Mouse (Mus musculus): ENCODE measurements at regions not wholly inside any gene's neighbourhood (a gene's known extent, or its start where the extent isn't known, plus 50 kb on each side); places are given as distances from the start of the nearest gene placed in this dataset.
A peak's percentile ranks its signal among the peaks of the same experiment; 100 is the strongest.
"Not testable (repeated sequence)": the region's sequence is repeated elsewhere in the genome, so short reads cannot be mapped to it uniquely, and the experiment has no call there.

GRCm38 (mm10) chr17:9066633-9067032 is 78.5 kb downstream of the 1700010I14Rik start:
- not testable (repeated sequence) for DNase-seq

DNA sequence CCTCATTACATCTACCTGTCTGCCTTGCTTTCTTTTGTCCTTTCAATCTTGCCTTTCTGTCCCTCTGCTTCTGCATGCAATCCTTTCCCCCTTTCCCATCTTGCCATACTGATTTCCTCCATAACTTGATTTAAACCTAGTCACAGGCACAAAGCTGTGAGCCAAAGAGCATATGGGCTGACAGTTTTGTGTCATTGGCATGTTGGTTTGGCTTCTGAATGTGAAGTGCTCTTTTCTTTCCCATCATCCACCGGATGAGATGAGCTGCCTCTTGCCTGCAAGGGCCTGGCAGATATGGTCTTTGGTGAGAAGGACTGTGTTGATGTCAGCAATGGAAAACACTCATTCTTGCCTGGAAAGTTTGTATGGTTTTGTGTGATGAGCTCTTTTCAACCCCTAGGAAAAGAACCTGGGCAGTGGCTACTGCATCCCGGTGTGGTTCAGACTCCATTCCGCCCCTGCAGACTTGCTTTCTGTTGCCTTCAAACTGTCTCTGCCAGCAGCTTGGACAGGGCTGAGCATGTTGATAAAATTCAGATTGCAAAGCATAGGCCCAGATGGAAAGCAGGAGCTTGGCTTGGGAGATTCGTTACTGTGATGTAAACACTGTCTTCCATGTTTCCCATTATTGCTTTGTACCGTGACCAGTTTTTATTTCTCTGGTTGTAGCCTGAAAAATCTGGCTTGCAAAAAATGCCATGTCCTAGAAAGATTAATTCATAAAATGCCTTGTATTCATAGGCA is 80.9 kb downstream of the 1700010I14Rik start:
- DNase-seq = no peak

- no peak for DNase-seq
Observed at GRCm38 (mm10) chr17:9083629-9084028, 95.5 kb downstream of the 1700010I14Rik start.

- DNase-seq = no peak
Observed at GRCm38 (mm10) chr17:9127866-9128265, 139.7 kb downstream of the 1700010I14Rik start.

DNA sequence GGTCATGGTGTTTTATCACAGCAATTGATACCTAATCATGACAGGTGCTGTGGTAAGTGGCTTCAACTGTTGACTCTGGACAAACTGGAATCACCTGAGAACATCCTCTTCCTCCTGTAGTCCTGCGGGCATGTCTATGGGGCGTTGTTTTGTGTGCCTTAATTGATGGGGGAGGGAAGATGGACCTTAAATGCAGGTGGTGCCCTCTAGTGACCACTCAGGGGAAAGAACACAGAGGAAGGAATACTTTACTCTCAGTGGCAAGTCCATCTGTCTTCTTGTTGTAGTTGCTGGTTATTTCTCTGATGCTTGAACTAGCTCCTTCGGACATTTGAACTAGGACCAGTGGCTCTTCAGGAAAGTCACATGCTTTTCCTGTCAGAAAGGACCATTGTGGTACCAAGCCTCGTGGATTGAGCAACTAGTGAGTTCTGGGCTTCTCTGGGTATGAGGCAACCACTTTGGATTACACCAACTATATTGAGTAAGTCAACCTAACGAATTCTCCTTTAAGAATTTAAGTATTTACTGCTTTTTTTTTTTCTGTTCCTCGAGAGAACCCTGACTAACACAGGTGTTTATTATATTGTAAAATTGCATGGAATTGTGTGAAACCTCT is 157.6 kb downstream of the 1700010I14Rik start:
- DNase-seq = no peak

- DNase-seq = no peak
Observed at GRCm38 (mm10) chr17:9150654-9151053, 162.5 kb downstream of the 1700010I14Rik start.

DNA sequence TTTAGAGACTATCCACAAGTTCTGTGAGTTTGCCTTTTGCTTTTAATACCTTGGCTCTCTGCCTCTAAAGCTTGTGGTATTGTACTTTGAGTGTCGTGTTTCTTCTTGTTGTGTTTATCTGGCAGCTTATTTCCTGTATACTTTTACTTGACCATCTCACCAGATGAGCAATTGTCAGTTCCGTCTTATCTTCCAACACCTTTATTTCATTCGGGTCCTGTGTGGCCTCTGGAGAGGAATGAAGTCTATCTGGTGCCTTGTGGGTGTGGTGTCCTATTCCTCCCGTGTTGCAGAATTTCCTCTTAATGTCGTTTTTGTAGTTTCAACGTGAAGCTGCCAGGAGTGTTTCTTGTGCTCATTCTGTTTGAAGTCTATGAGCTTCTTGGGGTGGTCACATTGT is 174.0 kb downstream of the 1700010I14Rik start:
- DNase-seq = no peak

DNA sequence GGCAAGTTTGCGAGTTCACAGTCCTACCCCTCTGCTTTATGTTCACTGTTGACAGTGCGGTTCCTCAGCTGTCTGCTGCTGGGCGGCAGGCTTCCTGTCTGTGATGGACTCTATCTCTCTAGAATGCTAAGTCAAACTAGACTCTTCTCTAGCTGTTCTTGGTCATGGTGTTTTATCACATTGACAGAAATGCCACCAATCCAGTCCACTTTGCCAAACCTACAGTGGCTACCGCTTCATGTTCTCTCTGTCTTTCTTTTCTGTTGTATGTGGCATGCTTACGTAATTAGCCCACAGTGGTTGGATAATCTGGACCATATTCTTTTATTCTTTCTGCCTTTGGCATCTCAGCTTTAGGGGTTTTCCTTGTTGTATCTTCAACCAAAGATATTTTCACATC is 174.5 kb downstream of the 1700010I14Rik start:
- no peak for DNase-seq

DNA sequence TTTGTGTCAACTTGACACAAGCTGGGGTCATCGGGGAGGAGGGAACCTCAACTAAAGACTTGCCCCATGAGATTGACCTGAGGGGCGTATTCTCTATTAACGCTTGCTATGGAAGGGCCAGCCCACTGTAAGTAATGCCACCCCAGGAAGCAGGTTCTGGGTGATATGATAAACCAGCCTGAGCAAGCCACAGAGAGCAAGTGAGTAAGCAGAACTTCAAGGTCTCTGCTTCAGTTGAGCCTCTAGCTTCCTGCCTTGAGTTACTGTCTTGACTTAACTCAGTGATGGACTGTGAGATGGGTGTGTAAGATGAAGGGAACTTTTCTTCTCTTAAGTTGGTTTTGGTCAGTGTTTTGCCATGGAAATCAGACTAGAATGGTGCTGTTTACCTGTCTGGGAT is 175.2 kb downstream of the 1700010I14Rik start:
- no peak for DNase-seq

GRCm38 (mm10) chr17:9164501-9164900 is 176.4 kb downstream of the 1700010I14Rik start:
- DNase-seq = no peak

DNA sequence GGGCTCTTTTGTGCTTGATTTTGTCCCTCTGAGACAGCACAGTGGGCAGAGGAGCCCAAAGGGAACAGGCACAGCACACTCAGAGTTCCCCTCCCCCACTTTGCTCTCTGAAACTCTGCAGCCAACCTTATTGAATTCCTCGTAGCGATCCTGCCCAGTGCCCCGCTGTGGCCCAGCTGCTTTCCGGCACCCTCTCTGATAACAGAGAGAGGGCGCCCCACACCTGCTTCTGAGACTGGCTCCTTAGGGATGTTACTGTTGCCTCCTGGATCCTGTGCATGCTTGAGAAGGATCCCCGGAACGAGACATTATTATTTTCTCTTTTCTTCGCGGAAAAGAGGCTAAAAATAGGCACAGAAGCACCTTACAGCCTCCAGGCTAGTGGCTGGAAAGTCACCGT is 179.0 kb downstream of the 1700010I14Rik start:
- peak; percentile 5 to 14 for DNase-seq

DNA sequence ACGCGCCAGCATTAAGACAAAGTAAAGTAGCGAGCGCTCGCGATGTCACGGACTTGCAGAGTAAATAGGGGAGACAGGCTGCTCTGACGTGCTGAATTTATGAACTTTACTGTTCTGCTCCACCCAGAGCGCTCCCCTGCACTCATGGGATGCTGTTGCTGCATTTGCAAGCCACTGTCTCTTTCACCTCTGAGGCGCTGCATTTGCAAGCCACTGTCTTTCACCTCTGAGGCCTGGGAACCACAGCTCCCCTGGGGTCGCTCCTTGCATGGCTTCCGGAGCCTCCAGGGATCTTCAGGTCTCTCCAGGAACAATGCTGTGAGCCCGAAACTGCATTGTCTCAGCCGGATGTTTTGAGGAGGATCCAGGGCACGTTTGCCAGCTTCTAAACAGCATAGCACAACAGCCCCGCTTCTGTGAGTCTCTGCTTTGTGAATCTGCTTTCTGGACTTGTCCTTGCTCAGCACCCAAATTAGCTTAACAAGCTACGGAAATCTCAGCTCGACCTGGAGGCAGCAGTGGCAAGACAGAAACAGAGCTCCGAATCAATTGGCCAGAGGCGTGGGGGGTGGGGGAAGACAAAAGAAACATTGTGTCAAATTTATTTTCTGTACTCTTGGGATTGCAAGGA is 179.6 kb downstream of the 1700010I14Rik start:
- no peak for DNase-seq

DNA sequence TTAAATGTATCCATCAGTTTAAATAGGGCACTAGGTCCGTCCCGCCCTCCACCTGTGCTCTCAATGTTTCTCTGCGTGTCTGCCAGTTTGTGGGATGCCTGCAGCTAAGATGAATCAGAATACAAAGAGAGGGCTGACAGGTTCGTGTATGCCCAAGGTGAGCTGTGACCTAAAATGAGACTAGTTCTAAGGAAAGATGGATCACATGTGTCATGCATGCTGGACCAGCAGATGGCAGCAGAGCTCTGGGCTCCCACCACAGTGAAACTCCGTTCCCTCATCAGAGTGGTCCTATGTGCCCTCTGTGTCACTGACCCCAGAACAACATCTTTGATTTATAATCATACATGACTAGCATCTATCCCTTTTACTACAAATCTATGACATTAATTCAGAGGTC is 180.3 kb downstream of the 1700010I14Rik start:
- peak; percentile 22 to 35 for DNase-seq

DNA sequence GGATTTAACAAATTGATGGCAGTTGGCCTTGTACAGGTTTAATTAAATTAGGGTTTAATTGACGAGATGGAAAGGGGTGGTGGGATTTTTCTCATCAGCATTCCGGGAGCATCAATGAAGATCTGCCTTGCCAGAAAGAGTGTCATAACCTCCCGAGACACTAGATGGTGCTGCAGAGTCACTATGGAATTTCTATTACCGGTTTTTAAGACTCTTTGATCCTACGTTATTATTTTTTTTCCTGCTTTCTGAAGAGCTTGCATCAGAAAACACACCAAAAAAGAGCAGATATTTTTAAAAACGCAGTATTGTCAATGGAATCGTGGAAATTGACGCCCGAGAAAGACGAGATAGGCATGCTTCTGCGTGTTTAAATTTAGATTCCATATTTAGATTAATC is 181.2 kb downstream of the 1700010I14Rik start:
- peak; percentile 6 to 33 for DNase-seq

GRCm38 (mm10) chr17:9197160-9197559 is 209.0 kb downstream of the 1700010I14Rik start:
- no peak for DNase-seq

DNA sequence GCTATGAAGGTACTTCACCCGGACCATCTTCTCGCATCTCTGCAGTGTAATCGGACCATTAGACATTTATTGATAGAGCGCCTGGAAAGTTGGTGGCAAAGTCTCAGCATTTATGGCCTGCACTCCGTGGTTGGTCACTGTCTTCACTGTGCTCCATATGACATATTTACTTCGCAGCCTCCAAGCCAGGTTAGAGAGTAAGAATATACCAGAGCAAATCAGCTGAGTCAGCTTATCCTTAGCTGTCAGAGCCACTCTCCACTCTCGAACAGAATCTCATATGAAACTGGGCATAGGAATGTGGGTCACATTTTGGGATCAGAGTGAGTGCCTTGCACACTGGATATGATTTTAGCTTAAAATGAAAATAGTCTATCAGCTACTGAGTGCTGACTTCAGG is 212.3 kb downstream of the 1700010I14Rik start:
- DNase-seq = no peak

- DNase-seq = no peak
Observed at GRCm38 (mm10) chr17:9202496-9202895, 214.4 kb downstream of the 1700010I14Rik start.

DNA sequence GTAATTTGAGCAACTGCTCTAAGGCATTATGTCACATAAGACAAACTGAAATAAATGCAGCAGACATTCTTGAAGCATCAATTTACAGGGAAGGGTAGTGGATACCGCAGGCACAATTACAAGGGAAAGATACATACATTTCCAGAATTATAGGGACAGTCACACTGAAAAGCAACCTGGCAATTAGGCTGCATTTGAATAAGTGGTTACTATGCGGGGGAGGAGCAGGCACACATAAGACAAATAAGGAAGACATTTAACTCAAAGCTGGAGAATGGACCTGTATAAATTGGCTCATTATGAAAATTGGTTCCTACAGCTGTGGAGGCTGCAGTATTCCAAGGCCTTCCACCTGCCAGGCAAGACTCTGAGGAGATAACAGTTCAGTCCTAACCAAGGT is 211.2 kb upstream of the Gm17728 start:
- DNase-seq = no peak

DNA sequence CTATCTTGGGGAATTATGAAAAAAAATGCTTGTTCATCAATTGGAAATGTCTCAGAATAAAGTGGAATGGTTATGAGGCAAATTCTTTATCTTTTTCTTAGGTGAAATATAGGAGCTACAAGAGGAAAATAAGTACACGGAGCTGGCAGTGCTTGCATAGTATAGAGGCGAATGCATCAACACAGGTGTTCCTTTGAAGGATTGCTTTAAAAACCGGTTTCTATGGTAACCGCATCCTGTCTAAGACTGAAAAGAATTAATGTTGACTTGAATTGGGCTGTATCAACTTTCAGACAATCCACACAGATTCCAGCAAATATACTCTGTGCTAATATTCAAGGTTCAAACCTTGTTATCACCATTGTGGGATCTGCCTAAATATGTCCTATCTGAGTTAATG is 198.8 kb upstream of the Gm17728 start:
- no peak for DNase-seq

GRCm38 (mm10) chr17:9227872-9228575 is 193.8 kb upstream of the Gm17728 start:
- DNase-seq = no peak

- DNase-seq = no peak
Observed at GRCm38 (mm10) chr17:9235141-9235571, 186.7 kb upstream of the Gm17728 start.

GRCm38 (mm10) chr17:9258646-9259170 is 163.2 kb upstream of the Gm17728 start:
- peak; percentile 5 to 17 for DNase-seq

- DNase-seq = no peak
Observed at GRCm38 (mm10) chr17:9268776-9269175, 153.1 kb upstream of the Gm17728 start.
